Mouse (Mus musculus): Measurements from ENCODE around the gene Kbtbd4. TPM values are rescaled to one million over a fixed set of nuclear protein-coding genes. Genes with fewer than 3 reads are reported as not detected.

Gene Kbtbd4
- total RNA-seq, 2 experiments from 2014 or later = 12.9 to 14.5 TPM

DNA sequence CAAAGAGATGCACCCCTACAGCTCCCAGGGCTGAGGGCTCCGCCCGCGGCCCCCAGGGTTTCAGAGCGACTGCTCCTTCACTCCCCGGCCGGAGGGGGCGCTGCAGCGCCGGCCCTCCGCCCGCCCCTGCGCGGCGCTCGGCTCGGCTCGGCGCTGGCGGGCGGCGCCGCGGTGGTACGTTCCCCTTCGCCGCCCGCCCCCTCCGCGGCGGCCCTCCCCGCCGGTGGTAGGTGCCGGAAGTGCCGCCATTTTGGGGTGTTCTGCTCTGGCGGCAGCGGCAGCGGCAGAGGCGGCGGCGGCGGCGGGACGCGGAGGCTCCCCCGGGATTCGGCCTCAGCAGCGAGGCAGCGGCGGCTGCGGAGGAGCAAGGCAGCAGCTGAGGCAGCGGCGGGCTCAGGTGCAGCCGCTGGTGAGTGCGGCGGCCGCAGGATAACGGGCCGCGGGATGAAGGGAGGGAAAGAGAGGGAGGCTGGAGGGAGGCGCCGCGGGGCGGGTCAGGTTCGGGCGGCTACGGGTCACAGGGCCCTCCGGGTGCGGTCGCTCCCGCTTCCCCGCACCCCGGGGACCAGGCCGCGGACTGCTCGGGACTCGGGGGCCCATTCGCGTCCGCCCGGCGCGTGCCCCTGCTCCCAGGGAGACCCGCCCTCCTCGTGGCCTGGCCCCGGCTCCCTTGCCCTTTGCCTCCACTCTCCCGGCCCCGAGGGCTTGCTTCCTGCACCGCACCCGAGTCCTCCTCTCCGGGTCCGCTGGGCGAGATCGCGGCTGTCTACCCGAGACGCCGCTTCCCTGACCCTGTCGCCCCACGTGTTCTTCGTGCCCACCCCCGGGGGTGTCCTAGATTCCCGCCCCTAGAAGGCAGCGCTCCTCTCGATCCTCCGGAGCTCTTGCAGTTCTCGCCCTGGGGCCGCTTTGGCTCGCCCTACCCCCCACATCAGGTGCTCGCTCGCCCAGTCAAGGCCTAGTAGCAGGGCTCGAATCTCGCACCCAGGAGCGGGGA is 36.0 kb downstream of the Kbtbd4 start, which contains the start of gene Celf1:
Gene Celf1, plus strand, starts transcription at position 150 of the 997 bp plus-strand sequence.
- DNase-seq = peak; percentile 85
- intact Hi-C loops (cut with DNase I; ENCODE audit: low total_unique reads) = no loop called here

DNA sequence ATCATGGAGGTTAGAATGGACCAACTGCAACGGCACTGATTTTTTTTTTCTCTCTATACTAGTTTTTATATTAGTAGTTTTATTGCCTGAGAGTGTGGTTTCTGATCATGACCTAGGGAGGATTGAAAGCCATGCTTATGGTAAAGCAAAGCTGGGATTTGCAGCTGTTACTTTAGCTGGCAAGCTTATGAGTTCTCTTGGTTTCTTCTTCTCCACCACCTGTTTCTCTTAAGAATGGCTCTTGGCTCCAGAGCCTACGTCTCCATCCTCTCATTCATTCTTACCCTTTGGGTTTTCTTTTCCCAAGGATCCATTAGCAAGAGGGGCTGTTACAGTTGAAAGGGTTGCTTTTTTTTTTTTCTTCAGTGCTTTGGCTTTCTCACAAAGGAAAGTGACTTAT is 37.2 kb downstream of the Kbtbd4 start:
- no peak for DNase-seq
- intact Hi-C loops (cut with DNase I; ENCODE audit: low total_unique reads) = no loop called here

DNA sequence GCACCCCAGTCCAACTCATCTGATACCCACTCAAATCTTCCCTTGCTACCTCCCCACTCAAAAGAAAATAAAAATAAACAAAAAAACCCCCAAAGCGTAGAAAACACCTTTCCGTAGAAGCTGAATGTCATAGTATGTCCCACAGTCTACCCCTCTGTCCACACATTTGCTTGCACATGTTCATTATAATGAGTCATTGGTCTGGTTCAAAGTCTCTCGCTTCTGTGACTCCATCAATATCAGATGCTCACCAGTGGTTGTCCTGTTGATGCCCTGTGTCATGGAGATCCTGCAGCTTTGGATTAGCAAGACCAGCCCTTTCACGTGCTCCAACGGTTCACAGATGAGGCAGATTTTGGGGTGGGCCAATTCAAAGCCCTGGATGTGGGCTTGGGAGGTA is 45.6 kb downstream of the Kbtbd4 start:
- no peak for DNase-seq
- intact Hi-C loops (cut with DNase I; ENCODE audit: low total_unique reads) = no loop called here

DNA sequence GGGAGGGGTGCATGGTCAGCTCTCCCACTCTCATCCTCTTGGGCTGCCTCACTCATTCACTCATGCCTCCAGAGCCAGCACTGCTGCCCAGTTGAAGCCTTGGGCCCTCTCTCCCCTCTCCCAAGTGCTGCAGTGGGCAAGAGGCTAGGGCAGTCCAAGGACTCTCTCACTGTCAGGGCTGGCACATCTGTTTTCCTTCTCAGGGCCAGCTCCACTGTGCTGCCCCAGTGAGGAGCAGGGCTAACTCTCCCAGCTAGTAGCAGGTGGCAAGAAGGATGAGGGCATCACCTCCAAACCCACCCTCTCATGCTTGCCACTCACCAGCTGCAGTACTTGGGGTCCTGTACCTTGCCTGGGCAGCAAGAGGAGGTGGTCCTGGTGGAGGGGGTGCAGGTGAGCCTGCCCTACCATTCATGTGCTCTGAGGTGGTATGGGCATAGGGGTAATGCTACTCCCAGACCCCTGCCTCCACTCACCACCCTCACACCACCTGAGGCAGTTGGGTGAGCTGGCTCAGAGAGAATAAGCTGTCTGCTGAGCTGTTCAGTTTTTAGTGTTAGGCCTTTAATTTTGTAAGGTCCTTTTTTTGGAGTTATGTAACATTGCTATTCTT is 46.1 kb downstream of the Kbtbd4 start:
- intact Hi-C loops (cut with DNase I; ENCODE audit: low total_unique reads) = no loop called here
- no peak for DNase-seq

DNA sequence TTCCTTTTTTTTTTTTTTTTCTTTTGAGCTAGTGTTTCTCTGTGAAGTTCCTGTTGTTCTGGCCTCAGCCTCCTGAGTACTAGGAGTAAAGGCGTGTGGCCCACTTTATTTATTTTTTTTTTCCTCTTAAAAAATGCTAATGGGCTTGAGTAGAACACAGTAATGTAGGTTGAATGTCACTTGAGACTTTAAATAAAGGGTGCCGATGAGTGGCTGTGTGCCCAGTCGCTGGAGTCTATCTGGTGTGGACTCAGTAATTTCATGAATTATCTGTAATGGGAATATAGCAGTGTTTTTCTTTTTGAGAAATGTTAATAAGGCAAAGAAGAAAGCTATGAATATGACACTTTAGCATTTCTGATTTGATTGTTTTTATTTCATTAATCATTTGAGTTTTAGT is 48.9 kb downstream of the Kbtbd4 start:
- no peak for DNase-seq
- intact Hi-C loops (cut with DNase I; ENCODE audit: low total_unique reads) = no loop called here

DNA sequence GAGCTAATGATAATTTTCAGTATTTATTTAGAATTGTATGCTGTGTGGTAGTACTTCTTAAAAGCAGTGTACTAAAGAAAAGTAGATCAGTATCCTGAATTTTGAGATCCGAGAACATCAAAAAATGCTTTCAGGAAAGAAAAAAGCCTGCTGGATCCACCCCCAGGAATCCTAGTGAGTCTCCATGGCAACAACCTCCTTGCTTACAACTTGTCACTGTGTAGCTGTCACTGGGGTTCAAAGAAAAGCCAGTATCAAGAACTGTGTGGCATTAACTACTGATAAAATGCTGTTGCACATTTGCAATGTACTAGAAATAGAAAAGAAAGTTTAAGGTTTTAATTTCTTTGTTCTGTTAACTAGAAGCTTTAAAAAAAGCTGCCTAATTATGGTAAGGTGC is 51.5 kb downstream of the Kbtbd4 start:
- no peak for DNase-seq
- intact Hi-C loops (cut with DNase I; ENCODE audit: low total_unique reads) = no loop called here

DNA sequence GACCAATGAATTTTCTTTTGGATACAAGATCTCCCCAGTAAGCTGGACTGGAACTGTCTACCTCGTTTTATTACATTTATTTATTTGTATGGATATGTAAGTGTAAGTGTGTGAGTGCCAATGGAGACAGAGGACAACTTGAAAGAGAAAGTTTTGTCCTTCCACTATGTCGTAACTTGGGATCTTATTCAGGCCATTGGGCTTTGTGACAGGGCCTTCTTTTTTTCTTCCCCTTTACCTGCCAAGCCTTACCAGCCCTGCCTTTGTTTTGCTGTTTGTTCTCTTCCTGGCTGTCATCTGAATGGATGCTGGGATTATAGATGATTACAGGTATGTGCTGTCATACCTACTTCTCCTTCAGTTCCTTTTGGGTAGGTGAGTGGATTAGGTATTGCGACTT is 54.3 kb downstream of the Kbtbd4 start:
- intact Hi-C loops (cut with DNase I; ENCODE audit: low total_unique reads) = no loop called here
- no peak for DNase-seq

DNA sequence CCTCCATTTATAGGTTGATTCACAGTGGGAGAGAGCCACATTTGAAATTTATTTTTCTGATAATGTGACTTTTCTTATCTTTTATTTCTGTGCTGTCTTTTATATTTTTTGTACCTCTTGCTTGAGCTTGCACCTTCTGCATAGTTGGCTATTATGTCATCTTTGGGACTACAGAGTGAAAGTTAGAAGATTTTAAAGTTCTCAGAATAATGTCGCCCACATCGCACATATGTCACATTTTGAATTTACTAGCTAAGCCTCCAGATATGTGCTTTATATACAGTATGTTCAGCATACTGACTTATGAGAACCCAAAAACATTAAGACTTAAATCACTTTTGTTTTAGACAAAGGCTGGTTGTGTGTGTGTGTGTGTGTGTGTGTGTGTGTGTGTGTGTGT is 55.5 kb downstream of the Kbtbd4 start:
- DNase-seq = no peak
- intact Hi-C loops (cut with DNase I; ENCODE audit: low total_unique reads) = no loop called here

Other genes with a start within 250 kb of the Kbtbd4 start
- 10 to 100 TPM; 10.3 to 11.1 TPM for gene Nup160, start 227.5 kb upstream of the Kbtbd4 start, total RNA-seq (2021)
- 10 to 100 TPM; 13.4 to 17.3 TPM for gene Fnbp4, start 159.4 kb upstream of the Kbtbd4 start, total RNA-seq (2021)
- gene Agbl2, start 122.0 kb upstream of the Kbtbd4 start, total RNA-seq (2021) = under 1 TPM; 0.51 to 0.58 TPM
- gene Mtch2, start 57.6 kb upstream of the Kbtbd4 start, total RNA-seq (2021) = 100 to 1,000 TPM; 144 to 162 TPM
- gene C1qtnf4, start 18.9 kb upstream of the Kbtbd4 start, total RNA-seq (2021) = 1 to 10 TPM; 5.0 to 6.5 TPM
- gene Ndufs3, start 87 bp downstream of the Kbtbd4 start, total RNA-seq (2021) = 100 to 1,000 TPM; 444 to 537 TPM
- 10 to 100 TPM; 40.7 to 44.0 TPM for gene Celf1, start 35.6 kb downstream of the Kbtbd4 start, total RNA-seq (2021)
- gene Rapsn, start 130.9 kb downstream of the Kbtbd4 start, total RNA-seq (2021) = 10 to 100 TPM; 22.4 to 23.0 TPM
- 100 to 1,000 TPM; 279 to 288 TPM for gene Psmc3, start 149.3 kb downstream of the Kbtbd4 start, total RNA-seq (2021)
- gene Slc39a13, start 165.7 kb downstream of the Kbtbd4 start, total RNA-seq (2021) = 10 to 100 TPM; 21.7 to 25.9 TPM
- gene Spi1, start 177.7 kb downstream of the Kbtbd4 start, total RNA-seq (2021) = 1 to 10 TPM; 1.5 to 2.1 TPM
- gene Mybpc3, start 213.4 kb downstream of the Kbtbd4 start, total RNA-seq (2021) = under 1 TPM in 1 of 2 experiments, not detected in 1; 0.09 TPM

All from gastrocnemius, postnatal 14 days (tissue).